Comparison of ENCODE assay signal across 16 mouse cellular contexts in genomic region chr10:76874398-76874797, GRCm38 (mm10).
DNase-seq lines count a peak whose midpoint lies in the region; ATAC-seq and TF ChIP-seq lines count a peak whose summit lies in the region.
"Had no signal": no experiment of that assay in that cellular context is flagged by ENCODE, and none has a peak within 500 bp of the region (broad histone marks: within the 10 kb centered on the region; RNA-seq: fewer than 3 reads in every experiment).

No protein-coding gene starts in this region.

- no peak overlapping the region for H3K4me2 ChIP-seq in kidney, embryonic 15.5 days
- no peak overlapping the region for H3K4me2 ChIP-seq in neural tube, embryonic 14.5 days (ENCODE audit: low read depth, low read length)
- H3K4me2 ChIP-seq in neural tube, embryonic 15.5 days, result no peak overlapping the region
- H3K4me2 ChIP-seq: embryonic facial prominence, embryonic 13.5 days; forebrain, embryonic 15.5 days; hindbrain, embryonic 12.5 days; limb, embryonic 13.5 days had no signal

- H3K36me3 ChIP-seq in kidney, embryonic 15.5 days, result no peaks in the 10 kb centered on the region
- no peaks in the 10 kb centered on the region for H3K36me3 ChIP-seq in neural tube, embryonic 14.5 days (ENCODE audit: control insufficient read depth, insufficient read depth, low read length)
- H3K36me3 ChIP-seq in neural tube, embryonic 15.5 days, result no peaks in the 10 kb centered on the region
- H3K36me3 ChIP-seq: embryonic facial prominence, embryonic 13.5 days; forebrain, embryonic 15.5 days; hindbrain, embryonic 12.5 days; limb, embryonic 13.5 days had no signal

- H3K9ac ChIP-seq in kidney, embryonic 15.5 days, result no peak overlapping the region
- H3K9ac ChIP-seq in neural tube, embryonic 14.5 days (replicated peaks; ENCODE audit: low read depth, low read length), result no peak overlapping the region
- no peak overlapping the region for H3K9ac ChIP-seq in neural tube, embryonic 15.5 days (replicated peaks)
- H3K9ac ChIP-seq: embryonic facial prominence, embryonic 13.5 days; forebrain, embryonic 15.5 days; hindbrain, embryonic 12.5 days; limb, embryonic 13.5 days had no signal

- no peak for TF ChIP-seq CTCF in cerebellum, adult 2 months (IDR thresholded peaks at IDR 0.05; ENCODE audit: borderline replicate concordance, insufficient read depth, low read depth, low read length)
- no peak for TF ChIP-seq CTCF in olfactory bulb, adult 2 months (IDR thresholded peaks at IDR 0.05; ENCODE audit: insufficient read depth, low read depth, low read length)

- WGBS in cerebellum, adult 2 months, result 74% methylated on average over 1 of the region's 1 CpGs
- WGBS in kidney, embryonic 15.5 days, result 77% methylated on average over 1 of the region's 1 CpGs
- 100% methylated on average over 1 of the region's 1 CpGs for WGBS in neural tube, embryonic 14.5 days
- 100% methylated on average over 1 of the region's 1 CpGs for WGBS in neural tube, embryonic 15.5 days
- 57% methylated on average over 1 of the region's 1 CpGs for WGBS in olfactory bulb, adult 2 months

- no peak for ATAC-seq in kidney, embryonic 15.5 days (replicated peaks; ENCODE audit: low FRiP score)
- ATAC-seq in neural tube, embryonic 14.5 days (ENCODE audit: low read depth), result no peak
- no peak for ATAC-seq in neural tube, embryonic 15.5 days (ENCODE audit: low FRiP score)
- ATAC-seq in megakaryocyte, adult 5-6 weeks (ENCODE audit: poor library complexity, severe bottlenecking), result no peak
- ATAC-seq: forebrain, embryonic 15.5 days; midbrain, embryonic 16.5 days had no signal

- H3K9me3 ChIP-seq in kidney, embryonic 15.5 days (replicated peaks), result no peaks in the 10 kb centered on the region
- H3K9me3 ChIP-seq in neural tube, embryonic 14.5 days (ENCODE audit: control insufficient read depth, low read length), result no peaks in the 10 kb centered on the region
- H3K9me3 ChIP-seq in neural tube, embryonic 15.5 days (replicated peaks), result no peaks in the 10 kb centered on the region
- H3K9me3 ChIP-seq: embryonic facial prominence, embryonic 13.5 days; forebrain, embryonic 15.5 days; hindbrain, embryonic 12.5 days; limb, embryonic 13.5 days had no signal

- peak overlapping the region; percentile 97 for H3K27ac ChIP-seq in cerebellum, adult 2 months (ENCODE audit: insufficient read depth, low read length)
- H3K27ac ChIP-seq in kidney, embryonic 15.5 days, result 0 out of 2 replicates have a peak overlapping the region, but pooled peaks have one; percentile 6
- 0 out of 2 replicates have a peak overlapping the region, but pooled peaks have one; percentile 12 for H3K27ac ChIP-seq in neural tube, embryonic 14.5 days (ENCODE audit: low read depth, low read length)
- no peak overlapping the region; the same call in 1 of the 2 replicates for H3K27ac ChIP-seq in neural tube, embryonic 15.5 days (replicated peaks)
- peak overlapping the region; percentile 76 for H3K27ac ChIP-seq in olfactory bulb, adult 2 months (ENCODE audit: insufficient read depth, low read depth, low read length)
- H3K27ac ChIP-seq: embryonic facial prominence, embryonic 13.5 days; forebrain, embryonic 15.5 days; hindbrain, embryonic 12.5 days; limb, embryonic 13.5 days had no signal

- peaks cover 37% of the 10 kb centered on the region for H3K4me1 ChIP-seq in cerebellum, adult 2 months (ENCODE audit: control insufficient read depth, insufficient read depth, low read length)
- peaks cover 16% of the 10 kb centered on the region; the same call in 1 of the 2 replicates for H3K4me1 ChIP-seq in kidney, embryonic 15.5 days
- no peaks in the 10 kb centered on the region for H3K4me1 ChIP-seq in neural tube, embryonic 14.5 days (ENCODE audit: control insufficient read depth, insufficient read depth, low read length)
- H3K4me1 ChIP-seq in neural tube, embryonic 15.5 days, result peaks cover 11% of the 10 kb centered on the region
- peaks cover 34% of the 10 kb centered on the region for H3K4me1 ChIP-seq in olfactory bulb, adult 2 months (ENCODE audit: control insufficient read depth, insufficient read depth, low read length)
- H3K4me1 ChIP-seq: embryonic facial prominence, embryonic 13.5 days; forebrain, embryonic 15.5 days; limb, embryonic 13.5 days had no signal

- H3K27me3 ChIP-seq in cerebellum, adult 2 months (ENCODE audit: control insufficient read depth, insufficient read depth, low read length), result no peaks in the 10 kb centered on the region
- no peaks in the 10 kb centered on the region for H3K27me3 ChIP-seq in kidney, embryonic 15.5 days
- H3K27me3 ChIP-seq in neural tube, embryonic 14.5 days (ENCODE audit: control insufficient read depth, insufficient read depth, low read length), result no peaks in the 10 kb centered on the region
- H3K27me3 ChIP-seq in neural tube, embryonic 15.5 days (replicated peaks), result no peaks in the 10 kb centered on the region
- H3K27me3 ChIP-seq: embryonic facial prominence, embryonic 13.5 days; forebrain, embryonic 15.5 days; hindbrain, embryonic 12.5 days; limb, embryonic 13.5 days had no signal

- DNase-seq in cerebellum, adult 2 months, result peak in 1 of 2 experiments; percentile 70
- no peak for DNase-seq in cerebellum, adult 8-10 months
- no peak for DNase-seq in kidney, postnatal 4 days
- DNase-seq: adrenal gland, adult 8-10 months; gastrocnemius, postnatal 36 days; kidney, adult 18-20 months had no signal

- no peak for TF ChIP-seq POLR2A in cerebellum, adult 2 months (IDR thresholded peaks at IDR 0.05; ENCODE audit: borderline replicate concordance, insufficient read depth, low read length)
- TF ChIP-seq POLR2A in olfactory bulb, adult 2 months (IDR thresholded peaks at IDR 0.05; ENCODE audit: insufficient read depth, low read depth, low read length), result no peak

- no peak overlapping the region for H3K4me3 ChIP-seq in cerebellum, adult 2 months (replicated peaks; ENCODE audit: insufficient read depth, low read depth, low read length)
- no peak overlapping the region for H3K4me3 ChIP-seq in kidney, embryonic 15.5 days (replicated peaks)
- no peak overlapping the region for H3K4me3 ChIP-seq in neural tube, embryonic 14.5 days (ENCODE audit: low read depth, low read length)
- H3K4me3 ChIP-seq in neural tube, embryonic 15.5 days (replicated peaks), result no peak overlapping the region
- no peak overlapping the region for H3K4me3 ChIP-seq in olfactory bulb, adult 2 months (ENCODE audit: insufficient read depth, low read depth, low read length)
- H3K4me3 ChIP-seq: embryonic facial prominence, embryonic 13.5 days; forebrain, embryonic 15.5 days; hindbrain, embryonic 12.5 days; limb, embryonic 13.5 days had no signal
